ENCODE assay signal across 22 mouse cellular contexts in the genomic region with DNA sequence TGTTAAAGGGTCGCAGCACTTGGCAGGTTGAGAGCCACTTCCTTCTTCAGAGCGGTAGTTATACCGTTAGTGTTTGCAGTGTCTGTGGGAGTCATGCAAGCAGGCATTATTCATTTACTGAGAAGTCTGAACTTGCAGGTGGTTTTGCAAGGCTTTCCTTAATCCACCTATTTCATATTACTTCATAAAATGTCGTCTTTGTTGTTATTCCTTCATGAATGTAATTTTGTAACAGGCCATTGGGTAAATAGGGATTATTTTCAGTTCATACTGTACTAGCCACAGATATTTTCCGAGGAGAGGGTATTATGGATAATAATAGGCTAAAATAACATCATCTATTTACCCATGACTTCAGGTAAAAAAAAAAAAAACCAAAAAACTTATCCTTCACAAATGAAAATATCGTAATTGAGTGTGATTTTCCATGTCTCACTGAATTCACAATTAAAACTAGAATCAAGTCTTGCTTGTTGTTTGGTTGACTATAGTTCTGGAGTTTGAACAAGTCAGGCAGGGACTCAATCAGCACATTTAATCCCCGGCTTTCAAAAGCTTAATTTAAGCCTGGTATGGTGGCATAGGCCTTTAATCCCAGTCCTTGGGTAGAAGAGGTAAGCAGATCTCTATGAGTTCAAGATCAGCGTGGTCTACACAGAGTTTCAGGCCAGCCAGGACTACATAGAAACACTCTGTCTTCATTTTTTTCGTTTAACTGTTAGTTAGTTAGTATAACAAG. TPM values are rescaled to one million over a fixed set of nuclear protein-coding genes. Genes with fewer than 3 reads are reported as not detected.
"Had no signal": no experiment of that assay in that cellular context is flagged by ENCODE, and none has a peak within 500 bp of the region (broad histone marks: within the 10 kb centered on the region; RNA-seq: fewer than 3 reads in every experiment).

No protein-coding gene starts in this region.

- H3K4me3 ChIP-seq: liver, embryonic 12.5 days; midbrain, embryonic 10.5 days; midbrain, embryonic 12.5 days; myocyte; neural tube, embryonic 13.5 days; neural tube, embryonic 15.5 days had no signal

- H3K9ac ChIP-seq: liver, embryonic 12.5 days; liver, embryonic 14.5 days; lung, embryonic 14.5 days; midbrain, embryonic 12.5 days; neural tube, embryonic 13.5 days; neural tube, embryonic 15.5 days had no signal

- H3K4me1 ChIP-seq: liver, embryonic 12.5 days; midbrain, embryonic 10.5 days; midbrain, embryonic 12.5 days; neural tube, embryonic 13.5 days; neural tube, embryonic 15.5 days had no signal

- H3K27me3 ChIP-seq: liver, embryonic 12.5 days; midbrain, embryonic 12.5 days; neural tube, embryonic 13.5 days; neural tube, embryonic 15.5 days had no signal

- DNase-seq: lung, adult 18-20 months; lung, embryonic 14.5 days; lung, postnatal 10 days; lung, postnatal 4 days; midbrain, embryonic 14.5 days; retina, postnatal 1 day; right cerebral cortex, adult 18-20 months; right cerebral cortex, postnatal 25 days; right cerebral cortex, postnatal 4 days; spleen, adult 18-20 months; thymus, postnatal 14 days; thymus, postnatal 36 days had no signal

- H3K9me3 ChIP-seq: liver, embryonic 12.5 days; midbrain, embryonic 10.5 days; midbrain, embryonic 12.5 days; neural tube, embryonic 13.5 days; neural tube, embryonic 15.5 days had no signal

- H3K4me2 ChIP-seq: liver, embryonic 12.5 days; lung, embryonic 14.5 days; midbrain, embryonic 12.5 days; neural tube, embryonic 13.5 days; neural tube, embryonic 15.5 days had no signal

- H3K27ac ChIP-seq: liver, embryonic 12.5 days; liver, embryonic 14.5 days; midbrain, embryonic 10.5 days; midbrain, embryonic 12.5 days; neural tube, embryonic 13.5 days; neural tube, embryonic 15.5 days had no signal

- ATAC-seq: liver, embryonic 12.5 days; midbrain, embryonic 16.5 days had no signal

- H3K36me3 ChIP-seq: liver, embryonic 12.5 days; midbrain, embryonic 10.5 days; midbrain, embryonic 12.5 days; neural tube, embryonic 13.5 days; neural tube, embryonic 15.5 days had no signal

RNA-seq across cellular contexts. Expression of gene Myoz2, which starts 10.2 kb away (rescaled TPM):
- polyA plus RNA-seq: liver, embryonic 14.5 days; midbrain, embryonic 10.5 days; midbrain, embryonic 12.5 days; midbrain, embryonic 14.5 days; midbrain, embryonic 16.5 days; small intestine, adult 2 months; thymus, postnatal 0 days had no signal
